Mouse (Mus musculus) cerebellum, postnatal 10 days (tissue): ENCODE data around the gene Ptpn21.

Experiments used
- DNase-seq, 2 experiments: peaks; one replicate each; pipeline ENCODE4 v3.0.0; 2021; ENCODE audit warnings: mixed read lengths in 2 of 2

The Ptpn21 gene

DNA sequence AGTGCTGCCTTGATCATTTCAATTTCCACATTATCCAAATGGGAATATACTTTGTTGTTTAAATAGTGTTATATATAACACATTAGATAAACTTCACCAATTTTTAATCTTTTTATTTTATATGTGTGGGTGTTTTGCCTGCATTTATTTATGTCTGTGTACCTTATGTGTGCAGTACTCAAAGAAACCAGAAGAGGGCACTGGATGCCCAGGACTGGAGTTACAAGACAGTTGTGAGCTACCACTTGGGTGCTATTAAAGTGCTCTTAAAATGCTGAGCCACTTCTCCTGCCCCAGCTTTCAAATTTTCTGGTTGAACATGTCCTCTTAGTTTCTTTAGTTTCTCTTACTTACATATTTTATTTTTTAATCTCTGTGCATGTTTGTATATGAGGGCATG is 92.4 kb downstream of the Ptpn21 start:
- DNase-seq, result peak in 1 of 2 experiments; percentile 24

DNA sequence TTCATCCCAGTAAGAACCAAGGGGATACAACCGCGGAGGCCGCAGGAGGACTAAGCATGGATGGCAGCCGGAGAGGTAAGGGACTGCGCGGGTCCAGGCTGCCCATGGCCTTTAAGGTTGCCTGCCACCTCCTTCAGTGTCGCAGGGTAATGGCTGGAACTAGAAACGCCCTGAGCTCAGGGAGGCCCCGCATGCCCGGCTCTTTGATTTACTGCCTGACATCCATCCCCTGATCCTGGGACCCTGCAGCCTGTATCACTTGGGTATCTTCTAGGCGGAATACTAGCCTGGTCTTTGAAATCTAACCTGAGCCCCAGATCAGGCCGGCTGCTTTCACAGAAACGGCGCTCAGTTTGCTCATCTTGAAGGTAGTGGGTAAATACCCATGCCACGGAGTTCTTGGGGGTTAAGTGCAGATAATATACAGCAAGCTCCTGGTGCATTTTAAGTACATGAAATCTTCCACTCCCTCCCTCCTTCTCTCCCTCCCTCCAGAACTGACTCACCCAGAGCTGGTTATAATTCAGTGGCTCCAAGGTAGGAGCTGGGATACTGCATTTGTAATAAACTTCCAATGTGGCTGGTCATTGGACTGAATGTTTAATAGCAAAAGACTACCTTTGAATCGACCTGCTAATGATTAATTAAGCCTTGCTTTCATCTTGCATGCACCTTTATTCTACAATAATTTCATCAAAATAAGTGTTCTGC is 108.8 kb downstream of the Ptpn21 start:
- DNase-seq, result no peak

DNA sequence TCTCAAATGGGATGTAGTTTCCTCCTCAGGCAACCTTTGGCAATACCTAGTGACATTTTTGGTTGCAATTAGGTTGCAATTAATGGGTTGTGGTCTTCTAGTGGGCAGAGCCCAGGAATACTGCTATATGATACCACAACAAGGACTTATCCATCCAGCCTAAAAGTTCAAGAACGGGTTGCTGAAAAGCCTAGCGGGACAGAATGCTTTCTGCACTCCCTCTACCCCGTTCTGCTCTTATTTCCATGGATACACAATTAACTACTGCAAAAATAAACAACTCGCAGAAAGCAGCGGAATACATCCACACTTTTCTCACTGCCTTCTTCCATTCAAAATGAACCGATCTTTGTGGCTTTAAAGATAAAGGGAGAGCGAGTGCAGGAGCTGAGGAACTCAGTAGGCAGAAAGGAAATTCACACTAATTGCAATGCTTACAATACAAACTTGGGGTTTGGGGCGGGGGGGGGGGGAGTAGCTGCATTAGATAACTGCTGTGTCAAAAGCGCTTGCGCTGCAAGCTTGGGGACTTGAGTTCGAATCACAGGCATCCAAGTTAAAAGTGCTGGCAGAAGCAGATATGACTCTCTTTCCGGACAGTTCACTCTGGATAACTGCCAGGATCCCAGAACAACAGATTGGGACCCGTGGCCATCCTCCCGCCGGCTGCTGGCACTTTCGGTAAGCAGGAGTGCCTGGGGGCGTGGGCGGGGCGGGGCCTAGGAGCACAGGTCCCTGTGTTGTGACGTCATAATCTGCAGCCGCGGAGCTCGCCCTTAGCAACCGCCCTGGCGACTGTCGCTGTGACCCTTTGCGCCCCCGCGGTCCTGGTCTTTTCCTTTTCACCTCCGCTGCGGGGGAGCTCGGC is 109.6 kb downstream of the Ptpn21 start, which contains the start of gene Spata7:
Gene Spata7, plus strand, starts transcription at position 766 of the 868 bp plus-strand sequence.
- DNase-seq, result peak; percentile 95
